Mouse (Mus musculus): ENCODE results near the gene Thnsl1. TPM values are rescaled to one million over a fixed set of nuclear protein-coding genes. Genes with fewer than 3 reads are reported as not detected.

The Thnsl1 gene
- 10 to 100 TPM; 19.7 to 27.6 TPM for total RNA-seq (2021)

GRCm38 (mm10) chr2:21204912-21205830 is at the start of gene Thnsl1, which contains the start of gene Enkur:
Gene Thnsl1, plus strand, starts transcription at chr2:21205724.
Gene Enkur, minus strand, starts transcription at chr2:21205365.
- DNase-seq (ENCODE audit: low spot score in 2 of 2), result peak; percentile 96 to 98
- intact Hi-C loops (cut with DNase I), result loop anchor here (5.0 kb wide), 3 partner anchors 162 to 712 kb away; partner anchors contain the start of gene Gpr158

- intact Hi-C loops (cut with DNase I), result no loop called here
These were observed 41.2 kb upstream of the Thnsl1 start for GRCm38 (mm10) chr2:21164296-21164695.

DNA sequence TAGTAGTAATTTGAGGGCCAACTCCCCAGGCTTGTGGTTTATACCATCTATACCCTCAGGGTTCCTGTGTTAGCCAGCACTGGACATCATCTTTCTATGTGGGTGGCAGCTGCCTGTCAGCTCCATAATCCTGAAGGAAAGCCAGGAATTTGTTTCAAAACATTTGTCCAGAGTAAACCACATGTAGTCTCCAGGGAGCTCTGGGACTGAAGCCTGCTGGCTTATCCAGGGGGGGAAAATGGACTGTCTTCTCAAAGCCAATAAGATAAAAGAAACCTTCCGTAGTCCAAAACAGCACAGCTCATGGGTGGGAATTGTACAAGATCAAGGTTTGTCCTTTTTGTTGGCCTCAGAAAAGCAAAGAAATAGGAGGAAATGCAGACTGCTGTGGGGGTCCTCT is 37.6 kb upstream of the Thnsl1 start:
- intact Hi-C loops (cut with DNase I), result no loop called here
- no peak for DNase-seq (ENCODE audit: low spot score in 2 of 2)

More at GRCm38 (mm10) chr2:21164296-21164695, 41.2 kb upstream of the Thnsl1 start:
- no peak for DNase-seq (ENCODE audit: low spot score in 2 of 2)

DNA sequence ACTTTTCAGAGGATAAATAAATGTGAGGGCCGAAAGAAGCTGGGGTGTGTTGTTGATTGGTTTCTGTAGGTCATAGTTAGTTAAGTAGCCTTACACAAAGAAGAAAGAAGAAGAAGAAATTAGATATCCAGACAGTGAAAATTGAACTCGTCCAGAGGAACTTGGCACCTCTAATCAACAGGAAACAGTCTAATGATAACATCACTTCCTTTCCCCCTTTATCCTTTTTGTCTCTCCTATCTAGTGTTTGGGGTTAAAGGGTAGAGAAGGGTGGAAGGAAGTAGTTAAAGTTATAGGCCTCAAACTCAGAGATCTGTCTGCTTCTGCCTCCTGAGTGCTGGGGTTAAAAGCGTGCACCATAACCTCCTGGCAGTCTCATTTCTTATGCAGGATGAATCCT is 32.7 kb upstream of the Thnsl1 start:
- intact Hi-C loops (cut with DNase I), result no loop called here
- no peak for DNase-seq (ENCODE audit: low spot score in 2 of 2)

DNA sequence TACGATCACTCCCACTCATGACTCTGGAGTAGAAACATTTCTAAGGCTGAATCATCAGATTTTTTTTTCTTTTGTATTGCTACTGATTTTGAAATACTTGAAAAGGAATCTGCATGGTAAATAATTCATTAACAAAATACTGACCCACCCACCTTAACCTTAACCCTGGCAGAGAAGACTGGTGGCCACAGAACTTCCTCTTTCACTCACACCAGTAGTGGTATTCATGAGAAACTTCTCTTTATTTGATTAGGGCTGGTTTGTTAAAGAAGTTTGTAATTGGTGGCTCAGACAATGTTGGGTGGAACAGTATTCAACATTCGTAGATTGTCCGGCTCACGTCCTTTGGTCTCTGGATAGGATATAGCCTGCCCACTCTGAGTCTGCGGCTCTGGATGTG is 26.4 kb upstream of the Thnsl1 start:
- intact Hi-C loops (cut with DNase I), result no loop called here
- no peak for DNase-seq (ENCODE audit: low spot score in 2 of 2)

DNA sequence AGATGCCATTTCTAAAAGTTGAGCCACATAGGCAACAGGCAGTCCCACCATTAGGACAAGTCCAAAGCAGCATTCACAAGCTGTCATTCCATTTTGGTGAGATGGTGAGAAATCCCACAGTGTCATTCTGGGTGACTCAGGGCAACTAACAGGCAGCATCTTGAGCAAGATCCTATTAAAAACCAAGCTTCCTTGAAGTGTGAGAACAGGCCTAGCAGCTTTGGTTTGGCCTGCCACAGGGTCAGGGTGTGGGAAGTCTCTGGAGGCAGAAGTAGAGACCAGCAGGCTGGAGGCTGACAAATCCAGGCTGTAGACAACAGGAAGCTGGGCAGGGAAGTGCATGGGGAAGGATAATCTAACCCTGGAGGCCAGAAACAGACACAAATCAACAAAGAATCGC is 22.7 kb upstream of the Thnsl1 start:
- intact Hi-C loops (cut with DNase I), result no loop called here
- no peak for DNase-seq (ENCODE audit: low spot score in 2 of 2)

GRCm38 (mm10) chr2:21187576-21187975 is 17.9 kb upstream of the Thnsl1 start:
- intact Hi-C loops (cut with DNase I), result loop anchor here (1.0 to 5.0 kb wide), 2 partner anchors 289 to 1770 kb away; no protein-coding TSS in a partner anchor

DNA sequence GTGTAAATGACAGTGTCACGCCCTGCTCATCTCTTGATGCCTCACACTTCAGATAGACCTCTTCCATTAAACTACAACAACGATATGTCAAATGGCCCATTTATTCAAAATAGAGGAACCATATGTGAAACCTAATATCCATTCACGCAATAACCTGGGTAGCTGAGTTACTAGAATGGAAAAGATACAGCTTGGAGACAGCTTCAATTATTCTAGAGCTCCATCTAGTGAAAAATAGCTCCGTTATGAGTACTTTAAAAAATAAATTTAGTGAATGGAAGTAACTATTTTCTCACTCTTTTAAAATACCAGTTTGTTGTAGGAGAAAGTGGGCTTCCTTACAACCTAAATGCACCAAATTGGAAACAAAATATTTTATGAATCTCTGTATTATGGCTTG is 16.9 kb upstream of the Thnsl1 start:
- DNase-seq (ENCODE audit: low spot score in 2 of 2), result peak in 1 of 2 experiments; percentile 24
- intact Hi-C loops (cut with DNase I), result loop anchor here (2.0 to 5.0 kb wide), 3 partner anchors 134 to 1771 kb away; partner anchors contain the start of gene Arhgap21

More at GRCm38 (mm10) chr2:21187576-21187975, 17.9 kb upstream of the Thnsl1 start:
- peak; percentile 61 to 74 for DNase-seq (ENCODE audit: low spot score in 2 of 2)

DNA sequence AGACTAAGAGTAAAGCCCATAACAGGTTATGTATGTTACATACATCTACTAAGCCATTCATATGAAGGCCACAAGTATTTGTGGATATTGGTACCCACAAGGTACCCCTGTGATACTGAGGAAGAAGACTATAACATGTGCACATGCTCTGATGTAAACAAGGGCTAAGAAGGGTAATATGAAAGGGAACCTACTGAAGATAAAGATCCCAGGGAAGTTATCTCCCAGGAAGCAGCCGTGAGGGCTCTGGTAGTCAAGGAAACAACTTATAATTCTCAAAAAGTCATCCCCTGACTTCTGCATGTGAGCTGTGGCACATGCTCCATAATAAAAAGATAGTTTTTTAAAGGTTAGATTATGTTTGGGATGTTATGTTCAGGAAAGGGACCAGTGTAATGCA is 14.3 kb upstream of the Thnsl1 start:
- intact Hi-C loops (cut with DNase I), result no loop called here
- DNase-seq (ENCODE audit: low spot score in 2 of 2), result no peak

- no peak for DNase-seq (ENCODE audit: low spot score in 2 of 2)
- intact Hi-C loops (cut with DNase I), result no loop called here
These were observed 10.3 kb upstream of the Thnsl1 start for GRCm38 (mm10) chr2:21195233-21195632.

DNA sequence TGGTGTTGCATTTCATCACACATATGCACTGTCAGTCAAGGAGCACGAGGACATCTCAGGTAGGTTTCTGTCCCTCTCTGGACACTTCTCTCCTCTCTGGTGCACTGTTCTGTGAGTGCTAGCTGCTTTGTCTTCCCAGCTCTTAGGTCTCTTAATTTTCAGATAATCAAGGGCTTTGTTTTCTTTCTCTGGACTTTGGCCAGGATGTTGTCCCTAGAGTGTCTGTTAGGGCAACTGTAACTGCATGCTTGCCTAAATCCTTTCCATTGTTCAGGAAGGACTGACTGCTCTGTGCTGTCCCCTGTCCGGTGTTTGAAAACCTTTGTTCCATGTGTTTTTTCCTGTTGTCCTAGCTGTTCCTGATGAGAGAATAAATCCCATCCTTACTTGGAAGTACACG is 6.5 kb upstream of the Thnsl1 start:
- intact Hi-C loops (cut with DNase I), result no loop called here
- no peak for DNase-seq (ENCODE audit: low spot score in 2 of 2)

DNA sequence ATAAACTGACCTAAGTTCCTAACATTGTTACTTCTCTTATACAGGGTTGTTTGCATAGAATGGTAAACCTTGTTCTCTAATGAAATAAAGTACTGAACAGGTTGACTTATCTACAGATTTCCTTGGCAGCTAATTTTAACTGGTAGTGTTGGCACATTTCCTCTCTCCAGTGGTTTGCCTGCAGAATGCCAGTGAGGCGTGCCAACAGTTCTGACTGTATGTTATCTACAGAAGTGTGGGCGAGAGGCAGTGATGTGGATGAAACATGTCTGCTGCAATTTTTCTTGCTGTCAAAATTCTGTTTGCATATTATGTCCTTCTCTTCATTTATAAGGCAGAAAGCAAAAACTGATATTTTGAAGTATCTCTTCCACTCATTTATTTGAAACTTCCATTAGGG is 2.8 kb upstream of the Thnsl1 start:
- intact Hi-C loops (cut with DNase I), result no loop called here
- DNase-seq (ENCODE audit: low spot score in 2 of 2), result peak in 1 of 2 experiments; percentile 45

DNA sequence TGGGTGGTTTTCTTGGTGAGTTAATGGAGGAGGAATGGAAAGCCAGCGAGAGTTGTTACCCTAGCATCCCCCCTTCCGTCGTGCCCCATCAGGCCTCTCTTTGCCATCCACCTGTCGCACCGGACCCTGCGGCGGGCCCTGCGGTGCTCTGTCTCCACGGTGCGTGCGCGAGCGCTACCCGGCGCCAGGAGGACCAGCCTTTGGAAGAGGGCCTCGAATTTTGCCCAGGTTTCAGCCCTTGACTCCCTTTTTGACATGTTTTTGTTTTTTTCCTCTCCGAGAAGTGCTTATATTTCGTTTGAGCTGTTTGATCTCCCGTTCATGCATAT is 271 bp downstream of the Thnsl1 start:
- intact Hi-C loops (cut with DNase I), result loop anchor here (5.0 kb wide), 3 partner anchors 162 to 712 kb away; partner anchors contain the start of gene Gpr158
- no peak for DNase-seq (ENCODE audit: low spot score in 2 of 2)

- intact Hi-C loops (cut with DNase I), result loop anchor here (5.0 kb wide), 3 partner anchors 161 to 711 kb away; partner anchors contain the start of gene Gpr158
- no peak for DNase-seq (ENCODE audit: low spot score in 2 of 2)
These were observed 754 bp downstream of the Thnsl1 start for GRCm38 (mm10) chr2:21206278-21206677.

GRCm38 (mm10) chr2:21211361-21211760 is 5.8 kb downstream of the Thnsl1 start:
- DNase-seq (ENCODE audit: low spot score in 2 of 2), result no peak
- intact Hi-C loops (cut with DNase I), result loop anchor here (10.0 kb wide), 1 partner anchor 133 kb away; no protein-coding TSS in a partner anchor

GRCm38 (mm10) chr2:21214322-21214721 is 8.8 kb downstream of the Thnsl1 start:
- intact Hi-C loops (cut with DNase I), result loop anchor here (10.0 kb wide), 1 partner anchor 130 kb away; no protein-coding TSS in a partner anchor
- peak in 1 of 2 experiments; percentile 23 for DNase-seq (ENCODE audit: low spot score in 2 of 2)

DNA sequence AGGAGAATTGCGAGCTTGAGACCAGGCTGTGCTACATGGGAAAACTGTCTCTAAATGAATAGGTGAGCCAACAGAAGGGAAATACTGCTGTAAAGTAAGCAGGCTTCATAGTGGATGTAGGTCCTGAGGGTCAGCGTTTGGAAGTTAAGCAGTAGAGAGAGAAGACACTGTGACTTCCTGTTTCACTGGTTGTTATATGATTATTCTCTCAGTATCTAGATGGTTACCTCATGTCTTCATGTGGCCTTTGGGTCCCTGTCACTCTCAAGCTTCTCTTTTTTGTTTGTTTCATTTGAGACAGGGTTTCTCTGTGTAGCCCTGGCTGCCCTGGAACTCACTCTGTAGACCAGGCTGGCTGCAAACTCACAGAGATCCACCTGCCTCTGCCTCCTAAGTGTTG is 9.8 kb downstream of the Thnsl1 start:
- DNase-seq (ENCODE audit: low spot score in 2 of 2), result no peak
- intact Hi-C loops (cut with DNase I), result loop anchor here (10.0 kb wide), 1 partner anchor 130 kb away; no protein-coding TSS in a partner anchor

DNA sequence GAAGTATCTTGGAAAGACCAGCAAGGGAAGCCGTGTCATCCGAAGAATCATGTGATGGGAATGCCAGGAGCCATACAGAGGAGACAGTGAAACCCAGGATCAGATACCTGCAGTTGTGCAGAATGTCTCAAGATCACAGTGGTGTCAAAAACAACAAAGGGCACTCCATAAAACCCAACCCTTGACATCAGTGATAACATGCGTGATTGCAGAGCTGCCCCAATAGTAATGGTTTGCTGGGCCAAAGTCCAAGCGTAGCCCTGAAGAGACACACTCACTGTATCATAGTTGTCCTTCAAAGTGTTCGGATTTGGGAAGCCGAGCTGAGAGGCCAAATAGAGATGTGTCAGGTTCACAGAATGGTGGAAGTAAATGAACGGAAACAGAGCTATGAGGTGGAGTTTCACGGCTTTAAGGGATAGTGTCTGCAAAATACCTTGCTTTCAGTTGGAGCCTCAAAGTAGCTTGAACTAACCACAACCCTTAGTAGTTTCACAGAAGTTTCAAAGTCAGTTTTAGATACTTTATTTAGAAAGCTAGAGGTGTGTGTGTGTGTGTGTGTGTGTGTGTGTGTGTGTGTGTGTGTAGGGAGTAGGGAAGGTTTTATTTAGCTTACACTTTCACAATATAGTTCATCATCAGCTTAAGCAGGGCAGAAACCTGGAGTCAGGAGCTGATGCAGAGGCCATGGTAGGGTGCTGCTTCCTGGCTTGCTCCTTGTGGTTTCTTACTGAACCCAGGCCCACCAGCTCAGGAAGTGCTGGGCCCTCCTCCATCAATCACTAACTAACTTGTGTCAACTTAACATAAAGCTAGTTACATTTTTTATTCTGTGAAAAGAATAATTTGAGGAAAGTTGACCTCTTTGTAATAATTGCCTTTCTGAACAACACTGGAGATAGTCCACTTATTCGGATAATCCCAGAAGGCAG is 17.2 kb downstream of the Thnsl1 start:
- no peak for DNase-seq (ENCODE audit: low spot score in 2 of 2)
- intact Hi-C loops (cut with DNase I), result no loop called here

- intact Hi-C loops (cut with DNase I), result no loop called here
These were observed 24.8 kb downstream of the Thnsl1 start for GRCm38 (mm10) chr2:21230276-21230675.

DNA sequence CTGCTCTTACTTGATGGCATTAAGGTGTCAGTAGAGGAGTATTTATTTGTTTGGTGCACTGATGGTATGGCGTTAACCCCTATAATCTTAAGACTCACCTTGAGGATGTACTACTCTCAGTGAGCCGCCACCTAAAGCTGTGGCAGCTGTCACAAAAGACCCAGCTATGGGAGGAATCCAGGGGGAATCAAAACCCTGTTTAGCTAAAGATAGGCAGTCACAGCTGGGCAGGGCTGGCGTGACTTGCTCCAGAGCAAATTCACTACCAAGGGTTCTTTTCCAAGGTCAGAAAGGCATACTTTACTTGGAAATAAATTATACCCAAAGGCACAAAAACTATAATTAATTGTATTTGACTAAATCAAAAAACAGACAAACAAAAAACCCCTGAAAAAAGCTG is 25.6 kb downstream of the Thnsl1 start:
- intact Hi-C loops (cut with DNase I), result no loop called here

More at GRCm38 (mm10) chr2:21230276-21230675, 24.8 kb downstream of the Thnsl1 start:
- no peak for DNase-seq (ENCODE audit: low spot score in 2 of 2)

More for the DNA sequence above, 25.6 kb downstream of the Thnsl1 start:
- DNase-seq (ENCODE audit: low spot score in 2 of 2), result no peak

Measured in left cerebral cortex, postnatal 25 days (tissue).